Mouse (Mus musculus) monocyte, adult 5-6 weeks (primary cell): ENCODE results near the gene Mmp10. TPM values are rescaled to one million over a fixed set of nuclear protein-coding genes. Genes with fewer than 3 reads are reported as not detected.
A peak's percentile ranks its signal among the peaks of the same experiment; 100 is the strongest.

Experiments
- ATAC-seq: fragments of 153-309, 156-312 bp; replicated peaks from 2 replicates; pipeline ENCODE4 v1.8.0; 2017; ENCODE audit warnings: mild to moderate bottlenecking; ENCODE audit not compliant: low TSS enrichment, insufficient number of reproducible peaks, severe bottlenecking, poor library complexity, low FRiP score
- total RNA-seq: library from RNA; stranded (forward); fragments of 200-1000, 200-491, 200-594 nt; gene quantifications from 3 replicates; pipeline ENCODE4 v1.2.3, GENCODE M21; 2017

Mmp10 gene
- not detected in 3 replicates for total RNA-seq

- no peak for ATAC-seq
Measured at GRCm38 (mm10) chr9:7502051-7502450, at the start of gene Mmp10. Gene Mmp10, plus strand, starts transcription at chr9:7502352.

- ATAC-seq, result no peak
Measured at GRCm38 (mm10) chr9:7453302-7453701, 48.9 kb upstream of the Mmp10 start.

- no peak for ATAC-seq
Measured at GRCm38 (mm10) chr9:7470262-7470661, 31.9 kb upstream of the Mmp10 start.

GRCm38 (mm10) chr9:7483684-7484394 is 18.3 kb upstream of the Mmp10 start:
- ATAC-seq, result no peak

GRCm38 (mm10) chr9:7501138-7501537 is 1.0 kb upstream of the Mmp10 start:
- ATAC-seq, result no peak

GRCm38 (mm10) chr9:7507321-7507876 is 5.2 kb downstream of the Mmp10 start:
- no peak for ATAC-seq

DNA sequence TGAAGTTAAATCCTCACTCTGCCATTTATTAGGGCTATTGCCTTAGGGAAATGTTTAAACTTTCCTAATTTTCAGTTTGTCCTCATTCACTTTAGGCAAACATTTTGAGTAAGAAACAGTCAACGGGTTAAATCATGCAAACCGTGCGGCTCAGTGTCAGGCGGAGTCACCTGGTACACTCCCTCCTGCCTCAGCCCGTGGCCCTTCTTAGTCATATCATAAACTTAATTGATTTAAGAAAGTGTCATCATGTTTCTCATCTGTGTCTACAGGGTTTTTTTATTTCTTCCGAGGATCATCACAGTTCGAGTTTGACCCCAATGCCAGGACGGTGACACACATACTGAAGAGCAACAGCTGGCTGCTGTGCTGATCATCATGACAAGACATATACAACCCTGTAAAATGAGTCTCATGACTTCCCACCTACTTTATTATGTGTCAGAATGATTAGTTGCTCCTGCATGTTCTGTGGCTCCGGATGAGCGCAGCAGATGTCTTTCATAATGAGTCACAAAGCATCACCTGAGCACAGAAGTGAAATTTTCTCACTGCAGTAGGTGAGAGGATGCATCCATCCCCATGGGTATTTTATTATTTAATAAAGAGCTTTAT is 7.6 kb downstream of the Mmp10 start:
- ATAC-seq, result no peak

DNA sequence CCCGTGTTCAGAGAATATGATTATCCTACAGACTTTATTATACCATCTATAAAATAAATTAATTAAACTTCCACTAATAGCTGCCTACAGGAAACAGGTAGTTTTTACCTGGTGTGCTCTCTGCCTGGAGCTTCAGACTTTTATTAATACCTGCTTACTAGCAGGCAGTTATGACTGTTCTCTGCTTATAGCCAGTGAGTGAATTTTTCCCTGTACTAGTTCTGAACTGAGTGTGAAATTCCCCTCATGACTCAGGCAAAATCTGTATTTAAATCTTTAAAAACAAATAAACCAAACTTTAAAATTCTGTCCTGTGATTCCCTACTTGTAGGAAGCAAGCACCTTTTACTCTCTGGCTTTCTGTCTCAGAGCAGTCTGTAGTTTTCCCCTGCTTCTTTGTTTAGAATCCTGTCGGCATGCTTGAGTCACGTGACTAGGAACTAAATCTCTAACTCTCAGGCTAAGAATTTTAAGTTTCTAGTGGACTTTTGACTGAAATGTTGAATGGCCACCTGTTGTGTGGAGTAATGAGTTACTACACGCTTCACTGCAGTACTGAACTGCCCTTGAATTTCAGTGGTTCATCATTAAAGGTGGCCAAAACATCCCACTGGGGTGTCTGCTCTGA is 15.9 kb downstream of the Mmp10 start:
- no peak for ATAC-seq

DNA sequence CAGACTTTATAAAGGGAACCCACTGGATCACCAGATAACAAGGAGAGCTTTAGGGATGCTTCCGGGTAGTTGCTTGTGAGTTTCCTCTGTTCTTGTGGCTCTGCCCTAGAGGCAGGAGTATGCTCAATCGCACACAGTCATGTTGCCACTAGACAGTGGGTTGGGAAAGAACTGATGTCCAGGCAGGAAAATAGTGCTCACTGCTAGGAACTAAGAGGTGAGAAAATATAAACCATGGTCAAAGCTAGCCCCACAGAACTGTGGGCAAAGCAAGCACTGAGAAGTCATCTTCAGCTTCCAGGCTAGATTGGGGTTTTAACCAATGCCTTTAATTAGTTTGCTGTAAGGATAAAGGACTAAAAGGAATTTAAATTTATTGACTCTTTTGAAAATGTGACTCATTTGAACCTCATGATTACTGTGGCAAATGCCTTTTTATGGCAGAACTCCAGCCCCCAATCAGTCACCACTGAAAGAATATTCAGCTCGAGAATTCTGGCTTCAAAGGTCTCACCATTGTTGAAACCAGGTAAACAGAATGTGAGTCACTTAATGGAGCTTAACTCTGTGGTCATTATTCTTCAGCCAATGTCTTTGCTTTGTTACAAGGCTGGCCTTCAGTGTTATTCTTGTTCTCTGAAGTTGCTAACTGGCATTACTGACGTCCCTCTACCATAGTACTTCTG is 24.2 kb downstream of the Mmp10 start:
- ATAC-seq, result no peak

GRCm38 (mm10) chr9:7542763-7543162 is 40.6 kb downstream of the Mmp10 start:
- no peak for ATAC-seq

- no peak for ATAC-seq
Measured at GRCm38 (mm10) chr9:7544923-7545457, 42.8 kb downstream of the Mmp10 start.

GRCm38 (mm10) chr9:7545471-7545870 is 43.3 kb downstream of the Mmp10 start:
- no peak for ATAC-seq

DNA sequence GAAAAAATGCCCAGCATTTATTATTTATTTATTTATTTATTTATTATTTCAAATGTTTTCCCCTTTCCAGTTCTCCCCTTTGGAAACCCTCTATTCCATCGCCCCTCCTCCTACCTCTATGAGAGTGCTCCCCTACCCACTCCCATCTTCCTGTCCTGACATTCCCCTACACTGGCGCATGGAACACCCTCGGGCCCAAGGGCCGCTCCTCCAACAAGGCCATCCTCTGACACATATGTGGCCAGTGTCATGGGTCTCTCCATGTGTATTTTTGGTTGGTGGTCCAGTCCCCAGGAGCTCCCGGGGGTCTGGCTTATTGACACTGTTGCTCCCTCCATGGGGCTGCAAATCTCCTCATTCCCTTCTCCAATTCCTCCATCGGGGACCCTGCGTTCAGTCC is 43.8 kb downstream of the Mmp10 start:
- no peak for ATAC-seq

GRCm38 (mm10) chr9:7551943-7552342 is 49.8 kb downstream of the Mmp10 start:
- no peak for ATAC-seq

DNA sequence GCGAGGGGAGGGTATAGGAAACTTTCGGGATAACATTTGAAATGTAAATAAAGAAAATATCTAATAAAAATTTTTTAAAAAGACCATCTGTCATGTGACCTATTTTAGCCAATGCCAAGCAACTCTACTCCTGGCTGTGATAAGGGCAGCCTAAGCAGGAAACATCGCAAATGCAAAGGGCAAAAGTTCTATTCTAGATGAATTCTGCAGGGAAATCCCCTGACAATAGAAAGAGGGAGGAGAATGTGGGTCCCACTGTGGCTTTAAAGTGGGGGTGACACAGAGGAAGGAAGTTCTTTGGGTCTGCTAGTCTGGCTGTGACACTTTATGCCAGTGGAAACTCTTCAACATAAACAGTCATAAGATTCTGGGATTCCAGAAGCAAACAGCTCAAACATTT is 51.4 kb downstream of the Mmp10 start:
- ATAC-seq, result no peak

DNA sequence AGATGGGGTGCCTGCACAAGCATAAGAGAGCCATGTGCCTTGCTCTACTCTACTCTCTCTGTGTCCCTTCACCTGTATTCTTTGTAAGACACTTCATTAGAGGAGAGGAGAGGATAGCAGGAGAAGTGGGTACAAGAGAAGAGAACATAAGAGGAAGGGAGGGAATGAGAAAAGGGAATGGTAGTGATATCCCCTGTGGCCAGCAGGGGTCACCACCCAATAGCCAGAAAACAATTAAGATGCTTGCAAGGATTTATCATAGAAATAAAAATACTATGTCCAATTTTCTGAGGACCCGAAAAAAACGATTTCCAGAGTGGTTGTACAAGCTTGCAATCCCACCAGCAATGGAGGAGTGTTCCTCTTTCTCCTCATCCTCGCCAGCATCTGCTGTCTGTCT is 52.2 kb downstream of the Mmp10 start:
- ATAC-seq, result no peak

DNA sequence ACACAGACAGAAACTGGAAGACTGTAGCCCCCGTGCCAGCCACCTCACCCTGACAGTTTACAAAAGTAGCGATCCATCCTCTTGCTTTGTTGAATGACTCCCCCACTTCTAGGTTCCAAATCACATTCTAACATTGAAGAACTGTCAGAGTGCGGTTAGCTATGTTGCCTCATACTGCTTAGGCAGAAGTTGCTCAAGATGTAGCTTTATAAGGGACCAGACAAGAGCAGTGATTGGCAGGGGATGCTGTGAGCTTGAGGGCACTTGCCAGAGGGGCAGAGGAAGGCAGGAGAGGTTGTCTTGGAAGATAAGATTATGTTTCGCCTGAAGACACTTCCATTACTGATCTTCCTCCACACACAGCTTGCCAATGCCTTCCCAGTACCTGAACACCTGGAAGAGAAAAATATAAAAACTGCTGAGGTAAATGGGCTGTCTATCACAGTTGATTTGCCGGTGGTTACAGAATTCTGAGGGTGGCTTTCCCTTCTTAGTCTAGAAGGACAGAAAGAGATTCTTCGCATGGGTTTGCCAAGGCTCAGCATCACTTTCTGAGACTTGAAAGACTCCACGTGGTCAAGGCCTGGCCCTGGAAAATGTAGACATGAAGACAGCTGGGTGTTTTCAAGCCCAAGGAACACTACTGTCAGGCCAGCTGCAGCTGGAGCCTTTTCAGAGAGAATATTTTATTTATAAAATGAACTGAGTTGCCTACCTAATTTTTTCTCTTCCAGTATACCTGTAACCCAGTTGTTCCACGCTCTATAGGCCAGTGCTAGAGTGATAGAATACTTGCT is 56.3 kb downstream of the Mmp10 start, which contains the start of gene Mmp8:
Mmp8 (plus strand) TSS at position 236 of the 797 bp plus-strand sequence.
- peak; percentile 92 for ATAC-seq
